Mouse (Mus musculus) bone marrow, adult 2 months (tissue): Measurements from ENCODE around the gene Dpagt1. TPM values are rescaled to one million over a fixed set of nuclear protein-coding genes. Genes with fewer than 3 reads are reported as not detected.
"Not testable (repeated sequence)": the region's sequence is repeated elsewhere in the genome, so short reads cannot be mapped to it uniquely, and the experiment has no call there.

Source experiments
- H3K27ac ChIP-seq: fragments of 200-500 bp; 2 replicates; pipeline ENCODE4 v1.5.1; 2012; ENCODE audit warnings: low read depth, mild to moderate bottlenecking, control low read depth, inconsistent platforms, low read length; ENCODE audit not compliant: control insufficient read depth, poor library complexity, insufficient read depth
- H3K4me1 ChIP-seq: fragments of 200-500 bp; 2 replicates; pipeline ENCODE4 v1.6.1; 2011; ENCODE audit warnings: low read length; ENCODE audit not compliant: control insufficient read depth, insufficient read depth
- H3K4me3 ChIP-seq: fragments of 200-500 bp; replicated peaks from 2 replicates; pipeline ENCODE3; 2011; ENCODE audit warnings: mild to moderate bottlenecking, low read depth, low read length, control low read depth; ENCODE audit not compliant: control insufficient read depth
- CTCF ChIP-seq: fragments of 200-500 bp; IDR thresholded peaks from 2 replicates; pipeline ENCODE4 v1.5.1; 2011; ENCODE audit warnings: low read length, control low read depth; ENCODE audit not compliant: control insufficient read depth, insufficient read depth
- POLR2A ChIP-seq: fragments of 200-500 bp; IDR thresholded peaks from 2 replicates; pipeline ENCODE4 v1.6.1; 2011; ENCODE audit warnings: low read depth, mild to moderate bottlenecking, control low read depth, low read length, borderline replicate concordance; ENCODE audit not compliant: control insufficient read depth
- WGBS: fragments of 180-500 bp; shearing (Covaris S2); methylation state at CpG from one replicate; pipeline ENCODE4 v1.1.7; 2018; 5-methylcytosine and 5-hydroxymethylcytosine counted together
- polyA plus RNA-seq: library from polyadenylated mRNA; stranded (reverse); fragments of >200 nt; gene quantifications from 2 replicates; pipeline ENCODE4 v1.2.4, GENCODE M21; 2011; ENCODE audit warnings: low replicate concordance; ENCODE audit not compliant: missing spikeins, insufficient read depth, insufficient read length

The Dpagt1 gene
- polyA plus RNA-seq, 1 experiment: 30.7 TPM

- 61% methylated on average over 3 of the region's 3 CpGs for WGBS
- Histone ChIP-seq H3K27ac (no peak overlapping the region), H3K4me3 (no peak overlapping the region), H3K4me1 (peaks cover 1% of the 10 kb centered on the region; the same call in 1 of the 2 replicates)
- TF ChIP-seq CTCF (peak; percentile 47; the same call in 1 of the 2 replicates), POLR2A (no peak)
Measured at GRCm38 (mm10) chr9:44364480-44364879, 38.7 kb downstream of the Dpagt1 start.

- no peak overlapping the region for H3K4me3 ChIP-seq
- TF ChIP-seq POLR2A: no peak
- TF ChIP-seq CTCF: no peak
- no peaks in the 10 kb centered on the region for H3K4me1 ChIP-seq
- no peak overlapping the region for H3K27ac ChIP-seq
Measured at GRCm38 (mm10) chr9:44373386-44373785, 47.6 kb downstream of the Dpagt1 start.

- no peak for TF ChIP-seq CTCF
- TF ChIP-seq POLR2A: no peak
- Histone ChIP-seq H3K4me3 (no peak overlapping the region), H3K4me1 (peaks cover 1% of the 10 kb centered on the region; the same call in 1 of the 2 replicates), H3K27ac (no peak overlapping the region)
- 90% methylated on average over 6 of the region's 6 CpGs for WGBS
Measured at GRCm38 (mm10) chr9:44376141-44376540, 50.3 kb downstream of the Dpagt1 start.

GRCm38 (mm10) chr9:44377335-44377734 is 51.5 kb downstream of the Dpagt1 start:
- not testable (repeated sequence) for H3K4me1 ChIP-seq, H3K27ac ChIP-seq, H3K4me3 ChIP-seq
- 68% methylated on average over 2 of the region's 2 CpGs for WGBS

GRCm38 (mm10) chr9:44378153-44378730 is 52.4 kb downstream of the Dpagt1 start:
- TF ChIP-seq POLR2A (no peak), CTCF (no peak)
- WGBS: 46% methylated on average over 5 of the region's 5 CpGs
- H3K4me3 ChIP-seq: peak overlapping the region; percentile 35
- peaks cover 1% of the 10 kb centered on the region; the same call in 1 of the 2 replicates for H3K4me1 ChIP-seq
- H3K27ac ChIP-seq: no peak overlapping the region

- peak within 1 kb of the TSS; percentile 97 for H3K4me3 ChIP-seq
- no peak for TF ChIP-seq CTCF
- TF ChIP-seq POLR2A: peak; percentile 88; the same call in 1 of the 2 replicates
- under 1% methylated on average over 81 of the region's 83 CpGs for WGBS
- peaks cover 1% of the 10 kb centered on the region; the same call in 1 of the 2 replicates for H3K4me1 ChIP-seq
- H3K27ac ChIP-seq: peak within 1 kb of the TSS; percentile 86
Measured at GRCm38 (mm10) chr9:44379054-44379834, 53.4 kb downstream of the Dpagt1 start, which contains the start of gene Hyou1. Hyou1 (plus strand) TSS chr9:44379490.

- 5% methylated on average over 15 of the region's 15 CpGs for WGBS
- TF ChIP-seq POLR2A (no peak), CTCF (no peak)
- H3K4me1 ChIP-seq: peaks cover 1% of the 10 kb centered on the region; the same call in 1 of the 2 replicates
- H3K27ac ChIP-seq: peak overlapping the region; percentile 86
- peak overlapping the region; percentile 97 for H3K4me3 ChIP-seq
Measured at GRCm38 (mm10) chr9:44379862-44380261, 54.0 kb downstream of the Dpagt1 start.

Other genes with a start within 250 kb of the Dpagt1 start
- 0.95 TPM in 1 of 2 replicates, not detected in the other for gene Mfrp, start 224.3 kb upstream of the Dpagt1 start, polyA plus RNA-seq
- gene C1qtnf5, start 218.8 kb upstream of the Dpagt1 start, polyA plus RNA-seq: 3.3 TPM in 1 of 2 replicates, not detected in the other
- not detected in 2 replicates for gene Gm49380, start 212.5 kb upstream of the Dpagt1 start, polyA plus RNA-seq
- 11.2 and 28.8 TPM in 2 replicates for gene Rnf26, start 212.5 kb upstream of the Dpagt1 start, polyA plus RNA-seq
- 3.5 and 6.3 TPM in 2 replicates for gene Mcam, start 191.6 kb upstream of the Dpagt1 start, polyA plus RNA-seq
- 24.3 and 50.5 TPM in 2 replicates for gene Cbl, start 92.0 kb upstream of the Dpagt1 start, polyA plus RNA-seq
- 1.4 TPM in 1 of 2 replicates, not detected in the other for gene Ccdc153, start 85.3 kb upstream of the Dpagt1 start, polyA plus RNA-seq
- gene Pdzd3, start 74.5 kb upstream of the Dpagt1 start, polyA plus RNA-seq: 2.7 and 7.3 TPM in 2 replicates
- 11.6 and 25.0 TPM in 2 replicates for gene Nlrx1, start 57.4 kb upstream of the Dpagt1 start, polyA plus RNA-seq
- gene Abcg4, start 37.4 kb upstream of the Dpagt1 start, polyA plus RNA-seq: 45.0 and 74.1 TPM in 2 replicates
- gene Hinfp, start 20.3 kb upstream of the Dpagt1 start, polyA plus RNA-seq: 9.1 and 21.6 TPM in 2 replicates
- gene C2cd2l, start 5.7 kb upstream of the Dpagt1 start, polyA plus RNA-seq: 14.6 and 17.5 TPM in 2 replicates
- 184 and 201 TPM in 2 replicates for gene H2afx, start 8.7 kb downstream of the Dpagt1 start, polyA plus RNA-seq
- 824 and 950 TPM in 2 replicates for gene Hmbs, start 18.2 kb downstream of the Dpagt1 start, polyA plus RNA-seq
- 17.2 and 29.6 TPM in 2 replicates for gene Vps11, start 35.7 kb downstream of the Dpagt1 start, polyA plus RNA-seq
- gene Hyou1, start 53.5 kb downstream of the Dpagt1 start, polyA plus RNA-seq: 13.5 and 34.2 TPM in 2 replicates
- 9.8 and 16.9 TPM in 2 replicates for gene Slc37a4, start 70.8 kb downstream of the Dpagt1 start, polyA plus RNA-seq
- gene Rps25, start 81.1 kb downstream of the Dpagt1 start, polyA plus RNA-seq: 1,039 and 1,790 TPM in 2 replicates
- gene Trappc4, start 81.6 kb downstream of the Dpagt1 start, polyA plus RNA-seq: 36.9 and 50.1 TPM in 2 replicates
- gene Ccdc84, start 92.5 kb downstream of the Dpagt1 start, polyA plus RNA-seq: 22.1 and 68.9 TPM in 2 replicates
- gene Foxr1, start 115.1 kb downstream of the Dpagt1 start, polyA plus RNA-seq: not detected in 2 replicates
- not detected in 2 replicates for gene Upk2, start 129.0 kb downstream of the Dpagt1 start, polyA plus RNA-seq
- 9.0 and 15.6 TPM in 2 replicates for gene Bcl9l, start 156.8 kb downstream of the Dpagt1 start, polyA plus RNA-seq
- gene Cxcr5, start 235.9 kb downstream of the Dpagt1 start, polyA plus RNA-seq: 0.61 and 13.4 TPM in 2 replicates